Mouse (Mus musculus) stomach, embryonic 14.5 days (tissue): Measurements from ENCODE around the gene Acot2. TPM values are rescaled to one million over a fixed set of nuclear protein-coding genes. Genes with fewer than 3 reads are reported as not detected.
"Not testable (repeated sequence)": the region's sequence is repeated elsewhere in the genome, so short reads cannot be mapped to it uniquely, and the experiment has no call there.

Source experiments
- ATAC-seq: fragments of 200-750 bp; cut with Nextera tagmentation; 2 replicates; pipeline ENCODE4 v1.8.0; 2017; ENCODE audit warnings: low read depth, moderate TSS enrichment; ENCODE audit not compliant: insufficient number of reproducible peaks, insufficient read depth, low FRiP score
- H3K27ac ChIP-seq: fragments of 300-500 bp; sonication (generic); 2 replicates; pipeline ENCODE4 v1.5.1; 2014; ENCODE audit warnings: mild to moderate bottlenecking, low read length, moderate library complexity, mixed read lengths
- H3K27me3 ChIP-seq: fragments of 300-500 bp; sonication (generic); 2 replicates; pipeline ENCODE4 v1.6.1; 2014; ENCODE audit warnings: low read length, control low read depth, mixed read lengths; ENCODE audit not compliant: control insufficient read depth, insufficient read depth
- H3K36me3 ChIP-seq: fragments of 300-500 bp; sonication (generic); 2 replicates; pipeline ENCODE4 v1.6.1; 2014; ENCODE audit warnings: mild to moderate bottlenecking, control low read depth, low read length, moderate library complexity, mixed read lengths; ENCODE audit not compliant: control insufficient read depth, insufficient read depth
- H3K4me1 ChIP-seq: fragments of 300-500 bp; sonication (generic); 2 replicates; pipeline ENCODE4 v1.6.1; 2014; ENCODE audit warnings: low read length, control low read depth, mixed read lengths; ENCODE audit not compliant: control insufficient read depth, insufficient read depth
- H3K4me2 ChIP-seq: fragments of 300-500 bp; sonication (generic); replicated peaks from 2 replicates; pipeline ENCODE4 v1.6.1; 2014; ENCODE audit warnings: low read depth, low read length, control low read depth
- H3K4me3 ChIP-seq: fragments of 300-500 bp; sonication (generic); 2 replicates; pipeline ENCODE4 v1.5.1; 2014; ENCODE audit warnings: low read depth, low read length, control low read depth
- H3K9ac ChIP-seq: fragments of 300-500 bp; sonication (generic); replicated peaks from 2 replicates; pipeline ENCODE4 v1.6.1; 2014; ENCODE audit warnings: low read depth, mild to moderate bottlenecking, control low read depth, low read length, moderate library complexity, mixed read lengths
- H3K9me3 ChIP-seq: fragments of 300-500 bp; sonication (generic); 2 replicates; pipeline ENCODE4 v1.6.1; 2016; ENCODE audit warnings: low read depth, low read length, control low read depth; ENCODE audit not compliant: control insufficient read depth
- WGBS: fragments of 180-500 bp; shearing (Covaris S2); extraction: QIAGEN DNeasy Blood & Tissue Kit; methylation state at CpG from one replicate; pipeline ENCODE4 v1.1.7; 2014; 5-methylcytosine and 5-hydroxymethylcytosine counted together
- polyA plus RNA-seq: library from polyadenylated mRNA; unstranded; fragments of >200 nt; fragmentation: Nextera tagmentation; extraction: Ambion mirVana; gene quantifications from 2 replicates; pipeline ENCODE4 v1.2.1, GENCODE M21; 2014

Gene Acot2
- polyA plus RNA-seq, 1 experiment from 2014 or later: 27.2 TPM

- ATAC-seq: peak; percentile 67; the same call in 1 of the 2 replicates
- not testable (repeated sequence) for H3K4me1 ChIP-seq, H3K4me3 ChIP-seq, H3K36me3 ChIP-seq, H3K27ac ChIP-seq, H3K27me3 ChIP-seq, H3K9me3 ChIP-seq, H3K4me2 ChIP-seq, H3K9ac ChIP-seq
- 33% methylated on average over 7 of the region's 7 CpGs for WGBS
These were observed 32.9 kb downstream of the Acot2 start for GRCm38 (mm10) chr12:84020528-84020927.

DNA sequence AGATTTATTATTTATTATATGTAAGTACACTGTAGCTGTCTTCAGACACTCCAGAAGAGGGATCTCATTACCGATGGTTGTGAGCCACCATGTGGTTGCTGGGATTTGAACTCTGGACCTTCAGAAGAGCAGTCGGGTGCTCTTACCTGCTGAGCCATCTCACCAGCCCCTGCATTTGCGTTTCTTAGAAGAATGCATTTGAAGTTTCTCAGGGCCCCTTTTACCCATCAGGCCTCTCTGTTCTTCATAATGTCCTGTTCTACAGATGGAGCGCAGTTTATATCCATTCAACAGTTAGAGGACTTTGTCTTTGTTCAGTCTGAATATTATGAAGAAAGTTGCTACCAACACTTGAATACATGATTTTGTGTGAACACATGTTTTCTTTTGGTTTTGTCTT is 34.6 kb downstream of the Acot2 start:
- not testable (repeated sequence) for ATAC-seq, H3K27ac ChIP-seq, H3K9me3 ChIP-seq, H3K4me2 ChIP-seq, H3K27me3 ChIP-seq, H3K4me1 ChIP-seq, H3K4me3 ChIP-seq, H3K9ac ChIP-seq, H3K36me3 ChIP-seq
- 87% methylated on average over 4 of the region's 4 CpGs for WGBS

DNA sequence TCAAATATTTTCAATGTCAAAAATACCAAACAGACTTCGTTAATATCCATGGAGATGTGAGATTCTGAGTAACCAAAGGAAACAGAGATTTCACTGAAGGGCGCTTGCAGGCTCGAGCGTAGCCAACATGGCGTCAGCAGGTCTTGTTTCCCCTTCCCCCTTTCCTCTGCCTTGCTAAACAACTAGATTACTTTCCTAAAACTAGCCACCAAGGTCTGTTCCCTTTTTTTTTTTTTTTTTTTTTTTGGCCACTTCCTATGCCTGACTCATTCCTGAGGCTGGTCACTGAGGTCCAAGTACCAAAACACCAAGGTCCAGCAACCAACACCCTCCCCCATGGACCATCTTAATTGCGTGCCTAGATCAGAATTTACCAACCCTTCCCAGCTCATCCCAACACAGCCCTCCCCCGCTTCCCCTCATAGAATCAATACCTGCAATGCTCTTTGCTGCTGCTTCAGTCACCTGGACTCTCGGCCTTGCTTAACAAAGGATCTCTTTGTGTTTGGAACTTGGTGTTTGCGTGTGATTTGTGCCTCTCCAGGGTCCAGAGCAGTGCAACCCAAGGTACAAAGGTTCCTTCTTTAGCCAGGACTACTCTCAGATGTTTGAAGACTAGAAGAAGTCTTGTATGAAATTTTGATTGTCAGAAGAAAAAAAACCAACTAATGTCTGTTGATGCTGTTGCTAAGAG is 35.5 kb downstream of the Acot2 start:
- 0 out of 2 replicates have a peak, but pooled peaks have one; percentile 46 for ATAC-seq
- no peak overlapping the region for H3K4me2 ChIP-seq
- H3K27ac ChIP-seq: no peak overlapping the region

DNA sequence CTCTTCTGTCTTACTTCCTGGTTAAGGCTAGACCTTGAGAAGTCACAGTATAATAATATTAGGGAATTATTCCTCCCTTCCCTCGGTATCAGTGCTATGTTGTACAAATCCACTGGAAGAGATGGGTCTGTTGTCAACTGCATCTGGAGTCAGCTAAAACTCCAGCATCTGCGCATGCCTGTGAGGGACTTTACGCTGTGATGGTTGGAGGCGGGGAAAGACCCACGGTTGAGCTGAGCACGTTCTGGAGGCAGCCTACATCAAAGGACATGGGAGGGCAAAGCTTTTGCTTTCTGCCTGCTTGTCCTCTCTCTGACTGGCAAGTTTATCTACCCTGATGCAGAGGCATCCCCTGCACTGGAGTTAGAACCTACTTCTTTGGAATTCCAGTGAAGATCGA is 38.2 kb downstream of the Acot2 start:
- WGBS: 83% methylated on average over 7 of the region's 7 CpGs
- H3K4me3 ChIP-seq: no peak overlapping the region
- no peaks in the 10 kb centered on the region for H3K36me3 ChIP-seq
- no peak overlapping the region for H3K9ac ChIP-seq
- H3K9me3 ChIP-seq: no peaks in the 10 kb centered on the region
- ATAC-seq: no peak
- no peaks in the 10 kb centered on the region for H3K27me3 ChIP-seq
- H3K4me1 ChIP-seq: no peaks in the 10 kb centered on the region
- H3K4me2 ChIP-seq: no peak overlapping the region
- H3K27ac ChIP-seq: no peak overlapping the region

More for the DNA sequence above, 35.5 kb downstream of the Acot2 start:
- Histone ChIP-seq H3K27me3 (no peaks in the 10 kb centered on the region), H3K4me3 (no peak overlapping the region), H3K36me3 (no peaks in the 10 kb centered on the region), H3K9me3 (no peaks in the 10 kb centered on the region), H3K9ac (no peak overlapping the region), H3K4me1 (no peaks in the 10 kb centered on the region)
- 77% methylated on average over 9 of the region's 9 CpGs for WGBS

DNA sequence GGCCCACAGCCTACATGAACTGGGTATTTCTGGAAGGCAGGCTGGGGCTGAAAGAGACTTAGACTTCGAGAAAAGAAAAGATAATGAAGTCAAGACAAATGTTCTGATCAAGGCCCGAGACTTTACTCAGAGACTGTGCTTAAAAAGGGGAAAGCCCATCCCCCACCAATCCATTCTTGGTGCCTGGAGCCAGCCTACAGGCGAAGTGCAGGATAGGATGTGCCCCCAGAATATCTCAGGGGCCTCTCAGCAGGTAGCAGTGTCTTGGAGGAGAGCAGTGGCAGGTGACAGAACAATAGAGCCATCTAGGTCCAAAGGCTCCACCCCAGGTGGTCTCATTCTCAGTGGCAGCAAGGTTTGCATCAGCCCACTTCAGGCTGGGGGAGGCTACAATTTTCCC is 40.7 kb downstream of the Acot2 start:
- not testable (repeated sequence) for H3K9me3 ChIP-seq, H3K27me3 ChIP-seq, H3K4me3 ChIP-seq, H3K27ac ChIP-seq, ATAC-seq, H3K4me1 ChIP-seq, H3K4me2 ChIP-seq, H3K36me3 ChIP-seq, H3K9ac ChIP-seq
- 55% methylated on average over 3 of the region's 3 CpGs for WGBS

DNA sequence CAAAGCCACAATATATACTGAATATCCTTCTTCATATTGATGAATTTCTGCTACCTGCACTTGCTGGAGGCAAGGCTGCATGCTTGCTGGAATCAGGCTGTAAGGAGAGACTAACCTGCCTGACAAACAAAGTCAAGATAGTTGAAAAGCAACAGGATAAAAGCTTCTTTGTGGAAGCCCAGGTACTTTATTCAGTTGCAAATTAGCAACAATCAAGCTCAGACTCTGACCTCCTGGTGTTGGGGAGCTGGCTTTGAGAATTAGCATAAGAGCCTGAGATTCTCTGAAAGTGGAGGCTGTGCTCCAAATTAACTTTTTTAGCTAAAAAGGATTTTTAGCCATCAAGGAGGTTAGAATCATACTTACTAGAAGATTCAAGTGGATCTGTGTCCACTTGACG is 41.4 kb downstream of the Acot2 start:
- H3K27me3 ChIP-seq, H3K4me1 ChIP-seq, H3K9me3 ChIP-seq, H3K36me3 ChIP-seq, H3K27ac ChIP-seq, H3K9ac ChIP-seq, H3K4me2 ChIP-seq, ATAC-seq, H3K4me3 ChIP-seq: not testable (repeated sequence)
- 86% methylated on average over 1 of the region's 1 CpGs for WGBS

GRCm38 (mm10) chr12:84030659-84031332 is 43.1 kb downstream of the Acot2 start:
- no peak overlapping the region for H3K4me3 ChIP-seq
- H3K9me3 ChIP-seq: no peaks in the 10 kb centered on the region
- no peak overlapping the region for H3K9ac ChIP-seq
- no peak overlapping the region for H3K4me2 ChIP-seq
- H3K4me1 ChIP-seq: no peaks in the 10 kb centered on the region
- WGBS: 66% methylated on average over 4 of the region's 4 CpGs
- H3K27me3 ChIP-seq: no peaks in the 10 kb centered on the region
- H3K36me3 ChIP-seq: no peaks in the 10 kb centered on the region
- ATAC-seq: 0 out of 2 replicates have a peak, but pooled peaks have one; percentile 46
- no peak overlapping the region for H3K27ac ChIP-seq

- Histone ChIP-seq H3K27me3 (no peaks in the 10 kb centered on the region), H3K4me3 (no peak overlapping the region), H3K36me3 (no peaks in the 10 kb centered on the region), H3K27ac (no peak overlapping the region), H3K9ac (no peak overlapping the region), H3K4me1 (no peaks in the 10 kb centered on the region), H3K4me2 (no peak overlapping the region), H3K9me3 (no peaks in the 10 kb centered on the region)
- no peak for ATAC-seq
- 77% methylated on average over 4 of the region's 4 CpGs for WGBS
These were observed 45.2 kb downstream of the Acot2 start for GRCm38 (mm10) chr12:84032854-84033253.
